Mouse (Mus musculus) MEL (cell line): ENCODE results near the gene Topbp1. TPM values are rescaled to one million over a fixed set of nuclear protein-coding genes. Genes with fewer than 3 reads are reported as not detected.
"Not testable (repeated sequence)": the region's sequence is repeated elsewhere in the genome, so short reads cannot be mapped to it uniquely, and the experiment has no call there.

ENCODE experiments used
- DNase-seq: peaks from one replicate; pipeline ENCODE4 v3.0.0; 2011; ENCODE audit warnings: low read depth, low spot score
- H3K27ac ChIP-seq: 2 replicates; pipeline ENCODE4 v1.5.1; 2012; ENCODE audit warnings: low read depth, mild to moderate bottlenecking, control low read depth, low read length, moderate library complexity; ENCODE audit not compliant: control insufficient read depth
- H3K27me3 ChIP-seq, 2 experiments: fragments of 150-350 bp in 1 of 2; sonication (generic) in 1 of 2; 2 replicates each; pipeline ENCODE4 v1.6.1; 2012; ENCODE audit warnings: low read length in 2 of 2, mild to moderate bottlenecking in 2 of 2, improper control_type of control experiment in 1 of 2, moderate library complexity in 1 of 2; ENCODE audit not compliant: insufficient read depth in 2 of 2, control insufficient read depth in 1 of 2
- H3K36me3 ChIP-seq, 2 experiments: 2 replicates each; pipeline ENCODE4 v1.6.1; 2012 to 2014; ENCODE audit warnings: low read length in 2 of 2, improper control_type of control experiment in 1 of 2, inconsistent platforms in 1 of 2, mild to moderate bottlenecking in 1 of 2; ENCODE audit not compliant: insufficient read depth in 2 of 2, control insufficient read depth in 1 of 2
- H3K4me1 ChIP-seq, 2 experiments: fragments of 150-350 bp in 1 of 2; sonication (generic) in 1 of 2; 2 replicates each; pipeline ENCODE4 v1.6.1; 2012; ENCODE audit warnings: low read length in 2 of 2, improper control_type of control experiment in 1 of 2, mild to moderate bottlenecking in 1 of 2; ENCODE audit not compliant: insufficient read depth in 2 of 2, control insufficient read depth in 1 of 2
- H3K4me3 ChIP-seq, 2 experiments: fragments of 150-350 bp in 1 of 2; sonication (generic) in 1 of 2; 2 replicates each; pipeline ENCODE4 v1.5.1; 2012; ENCODE audit warnings: low read depth in 2 of 2, low read length in 2 of 2, mild to moderate bottlenecking in 2 of 2, moderate library complexity in 2 of 2, control low read depth in 1 of 2, improper control_type of control experiment in 1 of 2; ENCODE audit not compliant: control insufficient read depth in 1 of 2, insufficient read depth in 1 of 2
- H3K79me2 ChIP-seq: 2 replicates; pipeline ENCODE4 v1.6.1; 2012; ENCODE audit warnings: mild to moderate bottlenecking, low read length, moderate library complexity; ENCODE audit not compliant: control insufficient read depth, poor library complexity, insufficient read depth
- H3K9ac ChIP-seq: 2 replicates; pipeline ENCODE4 v1.6.1; 2012; ENCODE audit warnings: low read depth, mild to moderate bottlenecking, control low read depth, low read length, moderate library complexity; ENCODE audit not compliant: control insufficient read depth, poor library complexity, severe bottlenecking
- H3K9me3 ChIP-seq: fragments of 150-350 bp; sonication (generic); replicated peaks from 2 replicates; pipeline ENCODE4 v1.6.1; 2012; ENCODE audit warnings: mild to moderate bottlenecking, low read length, improper control_type of control experiment, moderate library complexity; ENCODE audit not compliant: insufficient read depth
- BHLHE40 ChIP-seq: IDR thresholded peaks from 2 replicates; pipeline ENCODE4 v1.6.1; 2012; ENCODE audit warnings: low read depth, mild to moderate bottlenecking, inconsistent platforms, low read length, improper control_type of control experiment, borderline replicate concordance
- CHD2 ChIP-seq: IDR thresholded peaks from 2 replicates; pipeline ENCODE4 v1.6.1; 2011; ENCODE audit warnings: low read length, improper control_type of control experiment
- E2F4 ChIP-seq: IDR thresholded peaks from 2 replicates; pipeline ENCODE4 v1.6.1; 2011; ENCODE audit warnings: low read depth, low read length, improper control_type of control experiment, borderline replicate concordance
- GABPA ChIP-seq: IDR thresholded peaks from 2 replicates; pipeline ENCODE4 v1.6.1; 2012; ENCODE audit warnings: low read depth, mild to moderate bottlenecking, inconsistent platforms, low read length, improper control_type of control experiment, moderate library complexity
- GATA1 ChIP-seq: IDR thresholded peaks from 2 replicates; pipeline ENCODE4 v1.6.1; 2011; ENCODE audit warnings: low read depth, low read length, improper control_type of control experiment
- HCFC1 ChIP-seq: IDR thresholded peaks from 2 replicates; pipeline ENCODE4 v1.6.1; 2012; ENCODE audit warnings: low read depth, mild to moderate bottlenecking, inconsistent platforms, low read length, improper control_type of control experiment, moderate library complexity
- JUND ChIP-seq: IDR thresholded peaks from 2 replicates; pipeline ENCODE4 v1.6.1; 2011; ENCODE audit warnings: low read depth, mild to moderate bottlenecking, improper control_type of control experiment, low read length
- KAT2A ChIP-seq: conservative IDR thresholded peaks from 2 replicates; pipeline ENCODE4 v1.6.1; 2012; ENCODE audit warnings: low read depth, low read length, improper control_type of control experiment, inconsistent platforms
- MAX ChIP-seq: IDR thresholded peaks from 2 replicates; pipeline ENCODE4 v1.6.1; 2011; ENCODE audit warnings: low read length, improper control_type of control experiment
- POLR2AphosphoS2 ChIP-seq: IDR thresholded peaks from 2 replicates; pipeline ENCODE4 v1.6.1; 2011; ENCODE audit warnings: low read length, improper control_type of control experiment
- RCOR1 ChIP-seq: IDR thresholded peaks from 2 replicates; pipeline ENCODE4 v1.6.1; 2012; ENCODE audit warnings: low read depth, mild to moderate bottlenecking, inconsistent platforms, low read length, improper control_type of control experiment
- UBTF ChIP-seq: IDR thresholded peaks from 2 replicates; pipeline ENCODE4 v1.6.1; 2012; ENCODE audit warnings: low read depth, mild to moderate bottlenecking, inconsistent platforms, low read length, improper control_type of control experiment, moderate library complexity, borderline replicate concordance; ENCODE audit not compliant: insufficient read depth
- USF2 ChIP-seq, 2 experiments: IDR thresholded peaks; 2 replicates each; pipeline ENCODE4 v1.6.1; 2011 to 2012; ENCODE audit warnings: improper control_type of control experiment in 2 of 2, low read length in 2 of 2, borderline replicate concordance in 1 of 2, inconsistent platforms in 1 of 2, low read depth in 1 of 2, mild to moderate bottlenecking in 1 of 2; ENCODE audit not compliant: insufficient read depth in 1 of 2
- ZMIZ1 ChIP-seq: IDR thresholded peaks from 2 replicates; pipeline ENCODE4 v1.6.1; 2012; ENCODE audit warnings: low read depth, mild to moderate bottlenecking, inconsistent platforms, low read length, improper control_type of control experiment, moderate library complexity
- polyA plus RNA-seq, 2 experiments: library from polyadenylated mRNA; stranded (reverse) in 1 of 2; unstranded in 1 of 2; fragments of >175 nt in 1 of 2; fragments of >200 nt in 1 of 2; gene quantifications; 2 replicates each; pipeline versions ENCODE4 v1.2.1 to v1.2.4; 2012; ENCODE audit warnings: low replicate concordance in 2 of 2, low read depth in 1 of 2; ENCODE audit not compliant: insufficient read length in 2 of 2, insufficient read depth in 1 of 2, missing spikeins in 1 of 2
- total RNA-seq: library from RNA; depleted of rRNA; stranded (reverse); fragments of 300-350 nt; gene quantifications from 2 replicates; pipeline ENCODE4 v1.2.3, GENCODE M21; 2012

The Topbp1 gene
- total and polyA plus RNA-seq, 3 experiments, result 127 to 756 (median 216) TPM

DNA sequence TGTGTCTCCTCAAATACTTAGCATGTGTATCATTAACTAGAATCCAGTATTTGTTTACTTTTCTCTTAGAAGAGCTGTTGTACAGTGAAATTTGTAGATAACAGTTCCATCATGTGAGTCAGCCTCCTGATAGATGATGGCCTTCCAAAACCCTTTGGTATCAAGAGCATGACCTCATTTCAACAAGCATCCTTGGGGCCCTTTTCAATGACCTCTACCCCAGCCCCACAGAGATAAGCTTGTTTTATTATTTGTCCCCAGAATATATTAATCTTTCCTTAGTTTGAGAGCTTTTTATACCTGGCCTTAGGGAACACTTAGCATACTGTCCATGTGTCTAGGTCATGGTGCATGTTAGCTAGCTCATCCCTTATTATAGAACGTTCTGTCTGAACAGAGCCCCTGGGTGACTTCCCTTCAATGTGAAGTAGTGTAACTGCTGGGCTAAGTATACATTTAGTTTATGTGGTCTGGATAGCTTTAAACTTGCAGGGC is 43.0 kb downstream of the Topbp1 start:
- TF ChIP-seq KAT2A, result no peak
- 0 out of 2 replicates have a peak, but pooled peaks have one; percentile 1 for TF ChIP-seq ZMIZ1
- TF ChIP-seq GATA1, result no peak
- TF ChIP-seq BHLHE40, result no peak
- peak; percentile 21; the same call in 1 of the 2 replicates for TF ChIP-seq POLR2AphosphoS2
- TF ChIP-seq, all 39 proteins: peak for 2
- no peaks in the 10 kb centered on the region for H3K27me3 ChIP-seq
- H3K4me1 ChIP-seq, result peaks cover 9 to 27% of the 10 kb centered on the region in 2 experiments
- peaks cover 36 to 44% of the 10 kb centered on the region in 2 experiments for H3K36me3 ChIP-seq
- DNase-seq, result no peak
- no peak overlapping the region for H3K27ac ChIP-seq
- H3K4me3 ChIP-seq, result no peak overlapping the region
- H3K9ac ChIP-seq, result no peak overlapping the region
- H3K79me2 ChIP-seq, result no peaks in the 10 kb centered on the region
- no peaks in the 10 kb centered on the region for H3K9me3 ChIP-seq

DNA sequence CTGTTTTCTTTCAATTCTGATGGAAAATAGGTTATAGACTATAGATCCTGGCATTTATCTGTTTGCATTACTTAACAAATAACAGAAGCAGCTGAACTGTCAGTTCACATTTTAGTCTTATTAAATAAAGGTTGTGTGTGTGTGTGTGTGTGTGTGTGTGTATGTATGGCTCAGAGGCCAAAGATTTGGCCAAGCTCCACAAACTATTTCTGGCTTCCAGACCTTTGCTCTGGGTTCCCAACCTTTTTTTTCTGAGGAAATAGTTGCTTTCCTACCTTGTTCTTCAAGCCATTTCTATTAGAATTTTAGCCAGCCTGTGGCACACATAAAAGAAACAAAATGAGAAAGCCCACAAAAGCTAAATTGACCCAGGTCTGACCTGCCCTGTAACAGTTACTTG is 43.8 kb downstream of the Topbp1 start:
- TF ChIP-seq HCFC1, result no peak
- no peak for TF ChIP-seq USF2 (IDR thresholded peaks at IDR 0.05; ENCODE audit: borderline replicate concordance in 1 of 2, insufficient read depth in 1 of 2, low read depth in 1 of 2, low read length in 2 of 2)
- TF ChIP-seq JUND, result no peak
- no peak for TF ChIP-seq E2F4
- no peak for TF ChIP-seq GABPA
- TF ChIP-seq RCOR1, result no peak
- TF ChIP-seq CHD2, result no peak
- TF ChIP-seq UBTF, result no peak
- TF ChIP-seq MAX, result no peak
- H3K9ac ChIP-seq, result no peak overlapping the region
- peaks cover 9 to 27% of the 10 kb centered on the region in 2 experiments for H3K4me1 ChIP-seq
- H3K9me3 ChIP-seq, result no peaks in the 10 kb centered on the region
- no peaks in the 10 kb centered on the region for H3K27me3 ChIP-seq
- H3K36me3 ChIP-seq, result peaks cover 35 to 44% of the 10 kb centered on the region in 2 experiments
- no peaks in the 10 kb centered on the region for H3K79me2 ChIP-seq
- no peak for DNase-seq
- no peak overlapping the region for H3K4me3 ChIP-seq
- no peak overlapping the region for H3K27ac ChIP-seq

DNA sequence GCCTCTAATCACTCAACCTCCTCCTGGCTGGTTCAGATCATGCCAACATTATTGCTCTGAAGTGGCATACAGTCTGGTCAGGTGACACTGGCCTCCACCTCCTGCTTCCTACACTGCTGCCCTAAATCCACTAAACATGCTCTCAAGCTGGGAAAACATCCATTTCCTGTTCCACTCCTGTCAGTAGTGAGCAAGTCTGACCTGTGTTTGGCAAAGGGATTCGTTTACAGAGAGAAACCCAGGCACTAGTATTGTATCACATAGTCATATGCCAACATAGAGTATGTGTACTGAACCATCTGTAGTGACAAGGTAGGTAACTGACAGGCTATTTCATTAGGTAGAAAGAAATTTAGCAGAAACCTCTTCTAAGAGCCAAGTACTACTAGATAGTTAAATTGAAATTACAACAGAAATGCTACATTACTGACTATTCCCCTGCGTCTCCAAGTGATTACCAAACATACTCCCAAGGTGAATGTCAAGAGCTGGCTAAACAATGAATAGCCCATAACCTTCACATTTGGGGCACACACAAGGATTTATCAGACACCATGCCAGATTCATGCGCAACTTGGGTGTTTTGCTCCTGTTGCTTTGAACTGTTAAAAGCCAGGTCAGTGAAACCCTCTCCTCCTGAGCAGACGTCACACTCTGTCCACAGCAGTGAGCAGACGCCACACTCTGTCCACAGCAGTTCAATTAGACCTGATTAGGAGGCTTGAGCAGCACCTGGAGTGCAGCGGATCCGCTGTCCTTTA is 48.7 kb downstream of the Topbp1 start:
- H3K27me3 ChIP-seq, H3K79me2 ChIP-seq, H3K27ac ChIP-seq, H3K4me3 ChIP-seq, H3K9me3 ChIP-seq, H3K4me1 ChIP-seq, DNase-seq, H3K9ac ChIP-seq: not testable (repeated sequence)
- peaks cover 21 to 38% of the 10 kb centered on the region in 2 experiments for H3K36me3 ChIP-seq
